Mouse (Mus musculus) c-Kit-positive CD71-negative TER-119-negative erythroid progenitor cells, embryonic 14.5 days (primary cell): ENCODE measurements around the gene Stx11.
"Not testable (repeated sequence)": the region's sequence is repeated elsewhere in the genome, so short reads cannot be mapped to it uniquely, and the experiment has no call there.

Experiments
- DNase-seq: peaks from one replicate; pipeline ENCODE4 v3.0.0-alpha.2; 2013; ENCODE audit warnings: low read depth

Stx11 gene

DNA sequence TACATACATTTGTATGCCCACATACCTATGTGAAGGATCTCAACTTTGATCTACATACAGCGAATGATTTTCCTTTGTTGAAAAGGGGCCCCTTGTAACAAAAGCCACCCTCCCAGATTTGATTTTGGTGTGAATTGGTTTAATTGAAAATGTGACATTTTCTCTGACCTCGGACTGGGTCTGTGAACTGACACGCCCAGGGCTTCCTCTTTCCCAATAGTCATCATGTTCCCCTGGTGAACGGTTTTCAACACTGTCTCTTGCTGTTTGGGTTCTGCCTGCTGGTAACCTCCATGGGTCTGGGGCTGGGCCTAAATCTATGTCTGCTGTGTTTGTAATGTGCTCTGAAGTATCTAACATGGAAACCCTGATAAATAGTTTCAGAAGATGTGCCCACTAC is 6.8 kb downstream of the Stx11 start:
- no peak for DNase-seq

DNA sequence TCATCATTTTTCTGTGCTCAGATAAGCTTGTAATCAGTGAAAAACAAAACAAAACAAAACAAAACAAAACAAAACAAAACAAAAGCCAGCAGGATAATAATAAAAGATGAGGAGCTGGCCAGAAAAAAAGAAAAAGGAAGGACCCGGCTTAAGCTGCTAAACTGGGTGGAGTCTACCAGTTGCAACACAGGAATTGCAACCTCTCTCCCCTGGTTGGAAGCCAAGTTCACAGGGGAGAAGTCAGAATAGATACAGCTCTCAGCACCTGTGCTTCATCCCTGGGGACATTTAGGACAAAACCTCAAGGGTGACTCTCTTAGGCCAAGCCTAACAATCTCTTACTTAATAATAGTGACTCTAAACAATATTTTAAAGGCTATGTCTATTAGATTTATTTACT is 8.3 kb downstream of the Stx11 start:
- no peak for DNase-seq

DNA sequence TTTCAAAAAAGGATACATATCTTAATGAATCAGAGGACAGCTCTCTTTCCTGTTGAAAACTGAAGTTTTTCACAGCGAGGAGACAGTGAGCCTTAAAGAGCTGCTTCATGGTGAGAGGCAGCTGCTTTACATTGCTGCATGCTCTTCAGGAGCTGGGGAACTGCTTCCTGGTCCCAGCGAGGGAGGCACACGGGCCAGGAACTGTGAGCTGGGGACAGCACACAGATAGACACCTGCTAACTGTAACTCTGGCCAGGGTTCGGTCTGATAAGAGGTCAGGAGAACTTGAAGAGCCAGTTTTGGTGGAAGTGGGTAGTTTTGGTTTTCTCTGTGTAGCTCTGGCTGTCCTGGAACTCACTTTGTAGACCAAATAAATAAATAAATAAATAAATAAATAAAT is 12.7 kb downstream of the Stx11 start:
- not testable (repeated sequence) for DNase-seq

DNA sequence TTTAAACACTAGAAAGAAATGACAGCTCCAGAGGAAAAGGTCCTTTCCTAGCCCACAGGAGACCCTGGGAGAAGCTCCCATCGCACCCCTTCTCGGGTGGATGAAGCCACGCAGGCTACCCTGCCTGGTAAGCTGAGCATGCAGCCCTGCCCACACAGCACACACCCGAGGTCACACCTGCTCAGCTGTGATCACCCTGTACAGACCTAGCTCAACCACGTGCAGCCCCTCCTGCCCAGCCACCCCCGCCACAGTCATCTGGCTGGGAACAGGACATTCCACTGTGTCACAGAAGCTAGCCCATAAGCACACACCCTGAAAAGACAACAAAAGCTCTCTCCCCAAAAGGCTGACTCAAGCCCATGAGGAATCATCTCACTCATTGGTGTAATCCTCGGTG is 14.8 kb downstream of the Stx11 start:
- no peak for DNase-seq

DNA sequence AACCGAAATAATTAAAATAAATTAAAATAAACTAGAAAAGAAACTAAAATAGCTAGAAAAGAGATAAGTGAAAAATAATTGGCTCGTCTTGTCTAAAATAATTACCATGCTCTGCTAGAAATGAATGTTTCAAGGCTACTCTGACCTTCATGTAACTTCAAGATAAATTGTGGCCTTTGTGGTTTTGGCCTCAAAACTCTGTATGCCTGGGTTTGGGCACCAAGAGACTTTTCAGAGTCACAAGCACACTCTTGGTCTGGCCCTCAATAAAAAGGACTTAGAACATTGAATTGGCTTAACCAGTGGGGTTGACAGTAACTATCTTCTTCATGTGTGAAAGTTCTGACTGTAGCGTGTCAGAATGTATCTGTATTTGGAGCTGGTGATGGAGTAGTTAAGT is 16.5 kb downstream of the Stx11 start:
- no peak for DNase-seq

DNA sequence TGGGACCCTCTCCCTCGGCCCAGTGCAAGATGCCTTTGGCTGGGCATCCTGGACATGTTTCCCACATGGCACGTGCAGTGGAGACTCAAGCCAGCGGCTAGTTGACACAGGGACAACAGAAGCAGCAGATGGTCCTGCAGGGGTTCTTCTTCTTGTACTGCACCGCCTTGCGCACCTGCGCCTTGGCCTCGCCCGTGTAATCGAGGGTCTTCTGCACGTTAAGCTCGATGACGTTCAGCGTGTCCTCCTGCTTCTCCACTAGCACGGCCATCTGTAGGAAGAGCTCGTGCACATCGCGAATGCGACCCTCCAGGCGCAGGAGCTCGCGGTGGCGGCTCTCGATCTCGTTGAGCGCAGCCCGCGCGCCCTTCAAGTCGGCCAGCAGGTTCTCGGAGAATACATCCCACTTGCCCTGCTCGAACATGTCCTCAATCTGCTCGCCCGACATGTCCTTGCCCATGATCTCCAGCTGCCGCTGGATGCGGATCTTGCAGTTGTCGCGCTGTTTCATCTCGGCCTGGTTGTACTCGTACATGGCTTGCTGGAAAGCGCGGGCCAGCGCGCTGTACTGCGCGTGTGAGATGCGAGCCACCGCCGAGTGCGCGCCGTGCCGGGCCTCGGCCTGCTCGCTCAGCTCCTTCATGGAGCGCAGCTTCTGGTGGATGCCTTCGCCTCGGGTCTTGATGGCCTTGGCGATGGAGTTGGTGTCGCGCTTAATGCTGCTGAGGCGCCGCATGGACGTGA is 22.9 kb downstream of the Stx11 start:
- no peak for DNase-seq

DNA sequence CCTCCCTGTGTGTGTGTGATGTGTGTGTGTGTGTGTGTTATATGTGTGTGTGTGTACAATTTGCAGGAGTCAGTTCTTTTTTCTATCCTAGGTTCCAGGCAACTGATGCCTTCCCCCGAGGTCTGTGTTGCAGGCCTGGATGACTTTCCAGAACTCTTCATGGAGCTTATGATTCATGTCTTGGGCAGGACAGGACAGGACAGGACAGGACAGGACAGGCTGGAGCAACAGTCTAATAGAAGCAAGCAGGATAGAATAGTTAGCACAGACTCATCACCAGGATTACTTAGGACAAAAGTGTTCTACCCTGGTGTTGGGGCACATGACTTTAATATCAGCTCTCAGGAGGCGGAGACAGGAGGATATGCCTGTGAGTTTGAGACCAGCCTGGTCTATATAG is 25.3 kb downstream of the Stx11 start:
- DNase-seq: no peak

DNA sequence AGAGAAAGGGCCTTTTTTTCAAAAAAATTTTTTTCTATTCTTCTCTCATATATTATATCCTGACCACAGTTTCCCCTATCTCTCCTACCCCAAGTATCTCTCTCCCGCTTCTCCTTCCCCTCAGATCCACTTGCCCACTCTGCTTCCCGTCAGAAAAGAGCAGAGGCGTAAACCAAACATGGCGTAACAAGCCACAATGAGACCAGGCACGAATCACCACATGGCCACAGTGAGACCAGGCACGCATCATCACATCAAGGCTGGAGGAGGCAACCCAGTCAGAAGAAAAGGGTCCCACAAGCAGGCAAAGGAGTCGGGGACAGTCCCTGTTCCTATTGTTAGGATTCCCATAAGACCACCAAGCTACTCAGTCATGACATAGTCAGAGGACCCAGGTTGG is 28.0 kb downstream of the Stx11 start:
- no peak for DNase-seq

DNA sequence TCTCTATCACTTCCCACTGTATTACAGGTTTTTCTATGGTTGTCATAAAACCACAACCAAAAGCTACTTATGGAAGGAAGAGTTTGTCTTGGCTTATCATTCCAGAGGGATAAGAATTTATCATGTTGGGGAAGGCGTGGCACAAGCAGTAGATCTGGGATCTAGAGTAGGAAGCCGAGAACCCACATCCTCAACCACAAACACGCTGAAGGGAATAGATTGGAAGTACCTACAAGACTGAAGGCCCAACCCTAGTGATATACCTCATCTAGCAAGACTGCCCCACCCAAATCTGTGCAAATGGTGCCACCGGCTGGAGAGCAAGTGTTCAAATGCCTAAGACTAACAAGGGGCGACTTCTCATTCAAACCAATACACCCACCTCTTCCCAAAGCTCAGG is 28.5 kb downstream of the Stx11 start:
- DNase-seq: no peak

DNA sequence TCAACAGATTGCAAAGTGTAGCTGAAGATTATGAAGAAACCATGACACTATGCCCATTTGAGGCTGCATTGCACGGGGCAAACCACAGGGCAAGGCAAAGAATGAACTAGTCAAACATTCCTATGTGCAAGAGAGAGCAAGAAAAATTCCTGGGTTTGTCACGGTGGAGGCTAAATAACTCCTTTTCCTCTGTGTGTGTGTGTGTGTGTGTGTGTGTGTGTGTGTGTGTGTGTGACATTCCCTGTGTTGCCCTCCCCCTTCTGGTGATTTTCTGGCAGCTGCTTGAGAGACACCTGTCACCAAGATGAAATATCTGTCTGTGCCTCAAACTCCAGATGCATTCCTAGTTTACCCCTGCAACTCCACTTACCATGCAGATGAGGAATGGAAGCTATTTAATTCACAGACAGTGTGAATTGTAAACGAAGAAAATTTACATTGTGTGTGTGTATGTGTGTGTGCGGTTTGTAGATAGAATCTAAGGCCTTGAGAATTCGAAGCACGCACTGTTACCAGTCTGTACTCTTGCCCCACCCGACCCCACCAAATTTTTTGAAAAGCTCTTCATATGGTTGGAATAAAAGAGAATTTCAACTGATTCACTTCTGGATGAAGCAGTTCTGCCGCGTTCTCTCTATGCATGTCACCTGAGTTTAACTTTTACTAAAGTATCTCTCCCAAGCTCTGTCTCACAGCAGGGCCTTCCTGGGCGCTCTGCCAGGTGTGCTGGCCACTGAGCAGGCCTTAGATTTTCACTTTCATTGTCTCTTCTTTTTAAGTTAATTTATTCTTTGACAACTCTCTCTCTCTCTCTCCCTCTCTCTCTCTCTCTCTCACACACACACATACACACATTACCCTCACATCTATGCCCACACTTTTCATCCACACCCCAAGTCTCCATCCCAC is 32.4 kb downstream of the Stx11 start:
- no peak for DNase-seq

DNA sequence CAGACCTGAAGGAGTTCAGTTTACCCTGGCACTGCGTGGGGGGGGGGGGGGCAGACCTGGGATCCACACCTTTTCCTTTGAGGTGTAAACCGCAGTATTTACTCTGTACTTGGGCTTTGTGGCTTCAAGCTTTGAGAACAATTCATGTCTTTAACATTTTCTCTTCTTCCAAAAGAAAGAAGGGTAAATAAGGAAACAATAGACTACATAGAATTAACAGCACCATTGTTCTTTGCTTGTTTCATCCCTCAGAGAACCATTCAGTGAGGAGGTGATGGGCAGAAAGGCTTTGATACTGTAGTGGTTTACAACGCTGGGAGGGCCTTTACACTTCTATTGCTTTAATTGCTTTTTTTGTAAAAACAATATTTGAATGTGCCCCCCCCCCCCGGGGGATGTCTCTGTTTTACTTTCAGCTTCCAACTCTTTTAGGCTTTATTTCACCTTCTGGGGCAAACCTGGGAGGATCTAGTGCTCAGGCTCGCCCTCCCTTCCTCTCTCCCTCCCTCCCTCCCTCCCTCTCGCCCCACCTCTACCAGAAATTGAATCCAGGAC is 33.7 kb downstream of the Stx11 start:
- no peak for DNase-seq

DNA sequence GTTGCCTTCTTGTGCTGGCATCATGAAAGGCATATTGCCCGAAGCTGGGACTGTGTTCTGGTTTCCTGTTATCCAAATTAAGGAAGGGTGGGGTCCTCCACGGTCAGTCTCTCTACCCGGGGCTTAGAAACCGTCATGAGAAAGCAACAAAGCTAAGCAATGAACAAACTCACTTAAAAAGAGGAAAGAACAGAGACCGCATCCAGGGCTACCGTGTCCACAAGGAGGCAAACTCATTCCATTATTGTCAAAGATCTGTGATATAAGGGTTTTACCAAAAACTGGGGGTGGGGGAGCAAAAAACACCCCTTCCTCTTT is 34.3 kb downstream of the Stx11 start:
- DNase-seq: no peak

DNA sequence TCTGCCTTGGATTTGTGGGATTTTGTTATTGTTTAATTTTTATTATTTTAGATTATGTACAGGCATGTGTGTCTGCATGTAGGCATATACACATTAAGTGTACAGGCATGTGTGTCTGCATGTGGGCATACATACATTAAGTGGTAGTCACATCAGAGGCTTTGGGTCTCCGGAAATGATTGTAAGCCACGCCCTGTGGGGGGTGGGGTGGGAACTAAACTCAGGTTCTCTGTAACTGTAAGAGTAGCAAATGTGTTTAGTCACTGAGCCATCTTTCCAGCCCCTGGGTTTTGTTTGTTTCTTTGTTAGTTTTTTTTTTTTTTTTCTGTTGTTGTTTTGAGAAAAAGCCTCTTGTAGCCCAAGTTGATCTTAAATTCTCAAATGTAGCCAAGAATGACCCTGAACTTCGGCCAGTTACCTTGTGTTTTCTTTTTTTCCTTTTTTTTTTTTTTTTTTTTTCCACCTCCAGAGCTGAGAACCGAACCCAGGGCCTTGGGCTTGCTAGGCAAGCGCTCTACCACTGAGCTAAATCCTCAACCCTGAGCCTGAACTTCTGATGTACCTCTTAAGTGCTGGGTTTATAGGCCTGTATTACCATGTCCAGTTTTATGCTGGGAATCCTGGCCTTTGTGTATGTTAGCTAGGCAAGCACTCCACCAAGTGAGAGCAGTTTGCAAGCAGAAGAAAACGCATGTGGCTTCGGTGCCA is 34.8 kb downstream of the Stx11 start:
- no peak for DNase-seq

DNA sequence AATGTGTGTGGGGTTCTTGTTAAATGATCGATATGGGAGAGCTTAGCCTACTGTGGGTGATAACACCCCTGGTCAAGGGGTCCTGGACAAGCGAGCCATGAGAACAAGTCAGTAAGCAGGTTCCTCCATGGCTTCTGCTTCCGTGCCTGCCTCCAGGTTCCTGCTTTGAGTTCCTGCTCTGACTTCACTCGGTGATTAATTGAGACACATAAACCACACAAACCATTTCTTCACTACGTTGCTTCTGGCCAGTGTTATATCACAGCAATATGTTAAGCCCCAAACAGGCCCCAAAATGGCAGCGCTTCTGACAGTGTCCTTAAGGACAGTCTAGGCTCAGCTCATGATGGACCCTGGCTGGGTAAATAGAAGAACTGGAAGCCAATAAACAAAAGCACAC is 35.9 kb downstream of the Stx11 start:
- DNase-seq: no peak

DNA sequence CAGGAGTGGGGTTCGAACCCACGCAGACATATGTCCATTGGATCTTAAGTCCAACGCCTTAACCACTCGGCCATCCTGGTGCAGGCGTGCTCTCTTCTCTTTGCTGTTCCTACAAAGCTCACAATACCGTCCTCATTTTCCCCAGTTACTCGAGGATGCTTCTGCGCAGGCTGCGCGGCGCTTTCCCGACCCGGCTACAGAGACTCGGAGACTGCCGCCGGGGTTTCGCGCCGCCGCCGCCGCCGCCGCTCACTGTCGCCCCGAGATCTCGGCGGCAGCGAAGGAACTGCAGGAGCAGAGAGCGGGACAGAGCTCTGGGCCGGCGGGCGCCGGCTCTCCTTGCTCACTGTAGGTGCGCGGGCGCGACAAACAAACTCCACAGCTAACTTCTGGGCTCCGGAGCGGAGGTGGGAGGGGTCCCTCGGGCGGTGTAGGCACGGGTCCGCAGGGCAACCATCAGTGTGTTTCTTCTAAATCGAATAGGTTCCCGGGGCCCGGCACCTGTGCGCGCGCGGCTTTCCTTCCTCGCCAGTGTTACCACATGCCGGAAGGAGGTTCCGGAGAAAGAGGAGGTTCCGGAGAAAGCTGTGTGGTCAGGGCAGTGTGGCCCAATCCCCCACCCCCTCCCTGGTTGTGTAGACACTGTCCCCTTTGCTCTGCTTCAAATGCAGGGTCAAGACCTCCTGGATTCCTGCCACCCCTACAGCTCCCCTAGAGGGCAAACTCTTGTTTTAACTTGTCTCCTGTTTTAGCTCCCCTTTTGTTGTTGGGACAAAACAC is 41.3 kb downstream of the Stx11 start:
- DNase-seq: peak; percentile 92

DNA sequence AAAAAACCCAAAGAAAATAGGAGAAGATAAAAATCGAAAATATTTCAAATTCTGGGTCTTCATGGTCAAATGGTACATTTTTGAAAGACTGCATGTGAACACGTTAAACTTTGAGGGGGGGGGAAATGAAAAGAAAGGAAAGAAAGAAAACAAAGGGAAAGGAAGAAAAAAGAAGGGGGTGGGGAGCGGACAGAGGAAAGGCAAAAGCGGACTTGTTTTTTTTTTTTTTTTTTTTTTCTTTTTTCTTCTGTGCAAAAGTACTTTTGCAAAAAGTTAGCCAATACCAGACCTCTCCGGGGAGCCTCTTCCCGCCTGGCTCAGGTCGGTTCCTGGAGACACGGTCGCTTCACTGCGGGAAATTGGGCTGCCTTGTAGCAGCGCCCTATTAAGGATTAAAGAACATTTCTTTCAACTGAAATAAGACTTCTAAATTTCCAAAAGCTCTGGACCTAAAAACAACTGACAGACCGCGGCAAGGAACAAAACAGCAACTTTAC is 42.0 kb downstream of the Stx11 start:
- DNase-seq: no peak

DNA sequence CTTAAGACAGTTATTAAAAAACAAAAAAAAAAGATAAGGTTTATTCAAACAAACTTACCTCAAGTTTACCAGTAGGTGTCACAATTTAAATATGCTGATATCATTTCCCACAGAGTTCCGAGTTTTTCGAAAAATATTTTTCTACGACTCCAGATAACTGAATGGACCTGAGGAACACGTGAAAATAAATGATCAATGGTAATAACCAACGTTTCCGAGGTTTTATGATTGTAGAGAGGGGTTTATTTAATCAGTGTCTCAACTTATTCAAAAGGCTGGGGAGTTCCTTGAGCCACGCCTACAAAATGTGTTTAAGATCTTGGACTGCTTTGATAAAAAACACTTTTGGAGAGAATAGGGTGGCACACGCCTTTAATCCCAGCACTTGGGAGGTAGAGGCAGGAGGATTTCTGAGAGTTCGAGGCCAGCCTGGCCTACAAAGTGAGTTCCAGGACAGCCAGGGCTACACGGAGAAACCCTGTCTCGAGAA is 42.5 kb downstream of the Stx11 start:
- DNase-seq: no peak

DNA sequence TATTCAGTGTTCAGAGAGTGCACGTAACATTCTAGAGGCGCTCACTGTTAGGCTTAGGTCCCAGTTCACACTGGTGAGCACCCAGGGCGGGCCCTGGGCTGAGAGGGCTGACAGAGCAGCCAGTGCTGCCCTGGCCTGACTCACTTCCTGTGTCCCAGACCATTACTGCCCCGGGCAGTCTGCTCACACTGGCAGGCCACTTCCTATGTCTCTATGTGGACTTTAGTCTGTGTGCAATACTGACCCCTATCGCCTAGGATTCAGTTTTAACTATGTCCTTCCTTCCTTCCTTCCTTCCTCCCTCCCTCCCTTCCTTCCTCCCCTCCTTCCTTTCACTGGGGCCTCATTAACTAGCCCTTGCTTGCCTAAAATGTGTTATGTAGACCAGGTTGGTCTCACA is 44.8 kb downstream of the Stx11 start:
- no peak for DNase-seq

DNA sequence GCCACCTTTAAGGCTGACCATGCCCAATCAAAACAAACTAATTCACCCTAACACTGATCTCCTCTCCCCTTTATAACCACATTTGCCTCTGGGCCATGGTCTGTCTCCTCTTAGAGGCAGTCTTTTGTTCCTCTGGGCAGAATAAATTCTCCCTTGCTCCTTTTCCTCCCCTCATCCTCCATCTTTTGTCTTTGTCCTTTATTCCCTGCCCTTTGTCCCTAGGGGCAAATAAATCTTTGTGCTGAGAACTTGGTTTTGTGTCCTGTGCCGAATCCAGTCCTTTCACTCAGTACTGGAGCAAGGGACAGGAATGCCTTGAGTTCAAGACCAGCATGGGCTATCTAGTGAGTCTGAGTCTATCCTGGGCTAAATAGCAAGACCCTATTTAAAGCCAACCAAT is 46.5 kb downstream of the Stx11 start:
- no peak for DNase-seq

DNA sequence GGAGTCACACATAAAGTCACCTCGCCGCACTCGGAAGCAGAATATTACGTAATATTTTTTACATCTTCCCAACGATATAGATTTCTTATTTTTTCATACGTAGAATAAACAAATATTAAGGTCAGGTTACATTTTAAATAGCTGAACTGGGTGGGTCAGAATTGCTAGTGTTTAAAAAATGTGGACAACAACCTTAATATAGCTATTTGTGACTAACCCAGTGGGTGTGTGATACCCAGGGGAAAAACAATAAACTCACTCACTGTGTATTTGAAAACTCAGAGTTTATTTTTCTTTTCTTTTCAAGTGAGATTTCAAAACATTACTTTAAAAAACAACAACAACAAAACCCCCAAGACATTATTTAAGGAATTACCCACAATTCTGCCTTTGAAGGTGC is 47.7 kb downstream of the Stx11 start:
- DNase-seq: no peak

DNA sequence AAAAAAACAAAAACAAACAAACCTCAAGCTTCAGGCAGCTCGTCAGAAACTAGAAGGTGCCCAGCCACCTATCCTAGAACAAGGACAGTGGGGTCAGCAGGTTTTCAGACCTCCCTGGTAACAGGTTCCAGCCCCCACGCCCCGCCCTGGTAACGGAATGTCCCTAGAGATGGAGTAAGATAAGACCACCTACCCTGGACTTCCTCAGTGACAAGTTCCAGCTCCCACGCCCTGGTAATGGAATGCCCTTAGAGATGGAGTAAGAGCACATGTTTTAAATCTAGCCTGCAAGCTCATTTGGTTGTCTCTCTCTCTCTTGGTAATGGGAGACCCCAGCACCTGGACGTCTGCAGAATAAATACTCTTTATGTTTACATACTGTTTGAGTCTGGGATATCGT is 48.3 kb downstream of the Stx11 start:
- no peak for DNase-seq

DNA sequence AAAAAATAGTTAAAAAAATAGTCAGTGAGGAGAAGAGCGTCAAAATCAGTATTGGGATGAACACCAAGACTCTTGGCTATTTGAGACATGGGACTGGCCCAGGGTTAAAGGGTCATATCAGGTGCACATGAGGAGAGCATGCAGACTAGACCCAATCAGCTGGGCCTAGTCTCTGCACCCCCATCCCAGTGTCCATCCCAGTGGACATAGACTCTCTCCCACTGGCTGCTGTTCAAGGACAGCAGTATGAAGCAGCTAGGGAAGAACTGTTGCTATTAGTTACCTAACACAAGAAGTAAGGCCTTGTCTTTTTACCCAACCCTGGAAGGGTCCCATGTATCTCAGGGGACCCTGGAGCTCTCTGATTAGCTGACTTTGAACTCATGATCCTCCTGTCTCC is 49.9 kb downstream of the Stx11 start:
- no peak for DNase-seq
